Mouse (Mus musculus) heart, embryonic 12.5 days (tissue): ENCODE measurements around the gene Rem2. TPM values are rescaled to one million over a fixed set of nuclear protein-coding genes. Genes with fewer than 3 reads are reported as not detected.

ENCODE experiments used
- polyA plus RNA-seq: library from polyadenylated mRNA; unstranded; fragments of >200 nt; fragmentation: Nextera tagmentation; extraction: Ambion mirVana; gene quantifications from 2 replicates; pipeline ENCODE4 v1.2.1, GENCODE M21; 2016

Gene Rem2
- polyA plus RNA-seq, 1 experiment from 2014 or later = 1.9 TPM

Other genes starting within 250 kb of the Rem2 start
- gene Dad1, start 222.0 kb upstream of the Rem2 start, polyA plus RNA-seq = 365 and 374 TPM in 2 replicates
- 87.6 and 90.2 TPM in 2 replicates for gene Abhd4, start 221.9 kb upstream of the Rem2 start, polyA plus RNA-seq
- gene Olfr49, start 191.2 kb upstream of the Rem2 start, polyA plus RNA-seq = not detected in 2 replicates
- gene Oxa1l, start 115.3 kb upstream of the Rem2 start, polyA plus RNA-seq = 53.3 and 57.6 TPM in 2 replicates
- gene Slc7a7, start 58.3 kb upstream of the Rem2 start, polyA plus RNA-seq = 8.0 and 8.3 TPM in 2 replicates
- 284 and 290 TPM in 2 replicates for gene Mrpl52, start 49.2 kb upstream of the Rem2 start, polyA plus RNA-seq
- gene Mmp14, start 44.5 kb upstream of the Rem2 start, polyA plus RNA-seq = 127 and 129 TPM in 2 replicates
- 50.3 and 55.8 TPM in 2 replicates for gene Lrp10, start 12.0 kb upstream of the Rem2 start, polyA plus RNA-seq
- 63.5 and 65.0 TPM in 2 replicates for gene Prmt5, start 41.4 kb downstream of the Rem2 start, polyA plus RNA-seq
- 38.0 and 46.3 TPM in 2 replicates for gene Haus4, start 78.5 kb downstream of the Rem2 start, polyA plus RNA-seq
- gene Ajuba, start 101.5 kb downstream of the Rem2 start, polyA plus RNA-seq = 39.5 and 40.7 TPM in 2 replicates
- gene 4931414P19Rik, start 129.9 kb downstream of the Rem2 start, polyA plus RNA-seq = 6.4 and 6.8 TPM in 2 replicates
- 300 and 308 TPM in 2 replicates for gene Psmb5, start 141.9 kb downstream of the Rem2 start, polyA plus RNA-seq
- gene Psmb11, start 145.3 kb downstream of the Rem2 start, polyA plus RNA-seq = not detected in 2 replicates
- not detected in 2 replicates for gene Gm17606, start 164.9 kb downstream of the Rem2 start, polyA plus RNA-seq
- 3.1 and 3.3 TPM in 2 replicates for gene Cdh24, start 165.3 kb downstream of the Rem2 start, polyA plus RNA-seq
- gene 1700123O20Rik, start 210.1 kb downstream of the Rem2 start, polyA plus RNA-seq = 50.3 and 57.1 TPM in 2 replicates
- 85.1 and 89.0 TPM in 2 replicates for gene Acin1, start 210.8 kb downstream of the Rem2 start, polyA plus RNA-seq
- gene Gm29776, start 222.7 kb downstream of the Rem2 start, polyA plus RNA-seq = 0.21 and 0.28 TPM in 2 replicates
- not detected in 2 replicates for gene Cebpe, start 236.1 kb downstream of the Rem2 start, polyA plus RNA-seq